Mouse (Mus musculus) ovary, postnatal 36 days (tissue): ENCODE measurements around the gene Ddx21.
A peak's percentile ranks its signal among the peaks of the same experiment; 100 is the strongest.
"Not testable (repeated sequence)": the region's sequence is repeated elsewhere in the genome, so short reads cannot be mapped to it uniquely, and the experiment has no call there.

ENCODE experiments used
- DNase-seq: peaks from one replicate; pipeline ENCODE4 v3.0.0; 2022; ENCODE audit warnings: low spot score, mixed read lengths

Gene Ddx21

DNA sequence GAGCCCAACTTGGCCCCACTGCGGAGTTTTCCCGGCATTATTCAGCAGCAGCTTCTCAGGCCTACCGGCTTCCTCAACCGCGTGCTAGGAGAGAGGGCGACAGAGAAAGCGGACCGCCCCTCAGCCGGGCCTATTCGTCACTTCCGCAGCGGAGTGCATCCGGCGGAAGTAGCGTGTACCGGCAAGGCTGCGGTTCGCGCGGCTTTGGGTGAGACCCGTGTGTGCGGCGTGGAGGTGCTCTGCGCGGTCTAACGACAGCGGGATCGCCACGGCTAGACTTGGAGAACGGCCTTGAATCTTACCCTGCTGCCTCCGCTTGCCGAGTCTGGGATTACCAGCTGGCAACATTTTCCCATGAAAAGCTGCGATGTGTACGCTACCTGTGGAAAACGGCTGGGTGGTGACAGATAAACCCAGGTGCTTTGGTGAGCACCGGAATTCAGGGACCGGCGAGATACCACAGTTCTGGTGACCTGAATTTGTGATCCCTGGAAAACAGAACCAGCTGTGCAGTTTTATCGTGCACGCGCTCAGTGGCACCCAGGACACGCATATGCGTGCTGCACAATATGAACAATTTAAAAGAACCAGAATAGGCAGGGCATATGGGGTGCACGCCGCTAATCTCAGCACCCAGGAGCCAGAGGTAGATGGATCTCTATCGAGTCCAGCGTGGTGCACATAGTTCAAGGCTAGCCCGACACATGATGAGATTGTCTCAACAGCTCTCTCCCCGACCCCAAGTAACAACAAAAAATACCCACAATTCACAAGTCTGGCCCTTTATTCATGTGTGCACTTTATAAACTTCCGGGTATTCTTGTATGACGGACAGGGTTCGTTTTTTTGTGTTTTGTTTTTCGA lies at the start of gene Ddx21:
Gene Ddx21 (minus strand): TSS at position 105 of the 864 bp plus-strand sequence.
- DNase-seq = peak; percentile 86

DNA sequence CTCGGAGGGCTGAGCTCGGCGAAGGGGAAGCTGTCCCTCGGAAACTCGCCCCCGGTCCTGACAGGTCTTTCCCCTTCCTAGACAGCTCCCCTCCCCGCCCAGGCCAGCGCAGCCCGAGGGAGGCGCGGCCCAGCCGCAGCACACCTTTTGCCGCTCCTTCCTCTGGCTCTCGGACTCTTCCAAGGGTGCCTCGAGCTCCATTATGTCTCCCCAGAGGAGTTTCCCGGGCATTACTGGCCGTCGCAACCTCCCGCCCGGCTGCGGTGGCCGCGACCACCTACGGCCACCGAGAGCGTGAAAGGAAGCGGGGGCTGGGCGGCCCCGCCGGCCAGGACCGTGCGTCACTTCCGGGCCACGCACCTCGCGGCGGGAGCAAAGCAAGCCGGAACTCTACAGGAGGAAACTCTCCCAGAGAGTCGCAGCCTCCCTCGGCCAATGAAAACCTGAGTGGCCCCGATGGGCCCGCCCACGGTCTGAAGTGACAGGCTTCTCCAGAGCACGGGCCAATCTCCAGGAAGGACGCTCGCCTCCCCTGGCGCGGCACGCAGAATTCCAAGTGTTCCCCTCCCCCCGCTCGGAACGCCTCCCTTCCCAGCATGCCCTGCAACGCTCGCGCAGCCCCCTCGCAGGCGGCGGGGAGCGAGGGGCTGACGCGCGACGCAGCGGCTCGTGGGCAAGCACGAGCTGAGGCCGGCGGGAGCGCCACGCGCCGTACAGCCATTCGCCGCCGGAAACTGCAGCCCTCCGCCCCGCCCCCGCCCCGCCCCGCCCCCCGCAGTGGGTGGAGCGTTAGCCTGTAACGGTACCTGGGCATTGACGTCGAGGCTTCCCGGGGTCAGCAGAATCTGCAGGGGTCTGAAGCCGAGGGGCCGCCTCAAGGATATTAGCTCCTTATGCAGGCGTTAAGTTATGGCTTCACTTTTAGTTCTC lies 49.1 kb upstream of the Ddx21 start, which contains the start of gene Ddx50:
Gene Ddx50 (minus strand): TSS at position 338 of the 930 bp plus-strand sequence.
- DNase-seq = peak; percentile 99

DNA sequence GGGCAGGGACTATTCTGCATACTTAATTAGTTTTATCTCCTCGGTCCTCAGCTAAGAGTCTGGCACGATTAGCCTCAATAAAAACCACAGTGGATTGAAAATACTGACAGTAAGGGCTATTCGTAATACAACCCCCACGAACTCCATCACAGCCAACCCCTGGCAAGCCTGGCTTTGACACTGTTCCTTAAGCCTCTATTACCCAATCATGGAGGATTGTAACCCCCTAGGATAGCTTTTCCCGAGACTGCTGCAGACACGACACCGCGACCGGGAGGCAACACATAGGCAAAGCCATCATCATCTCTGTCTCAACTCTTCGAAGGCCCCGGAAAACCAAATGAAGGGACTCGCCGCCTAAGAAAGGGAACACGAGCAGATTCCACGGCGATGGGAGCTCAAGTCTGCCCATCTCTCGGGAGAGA lies 48.3 kb upstream of the Ddx21 start:
- DNase-seq = peak; percentile 23

DNA sequence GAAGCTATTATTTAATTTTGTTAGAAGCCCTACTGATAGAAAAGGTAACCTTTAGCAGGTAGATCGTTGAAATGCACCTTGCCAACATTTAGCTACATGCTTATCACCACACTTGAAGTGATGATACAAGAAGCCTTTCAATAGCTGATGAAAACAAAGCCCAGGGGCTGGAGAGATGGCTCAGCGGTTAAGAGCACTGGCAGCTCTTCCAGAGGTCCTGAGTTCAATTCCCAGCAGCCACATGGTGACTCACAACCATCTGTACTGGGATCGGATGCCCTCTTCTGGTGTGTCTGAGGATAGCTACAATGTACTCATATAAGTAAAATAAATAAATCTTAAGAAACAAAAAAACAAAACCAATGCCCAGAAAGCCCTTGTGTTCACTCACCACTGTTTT lies 2.1 kb upstream of the Ddx21 start:
- no peak for DNase-seq

DNA sequence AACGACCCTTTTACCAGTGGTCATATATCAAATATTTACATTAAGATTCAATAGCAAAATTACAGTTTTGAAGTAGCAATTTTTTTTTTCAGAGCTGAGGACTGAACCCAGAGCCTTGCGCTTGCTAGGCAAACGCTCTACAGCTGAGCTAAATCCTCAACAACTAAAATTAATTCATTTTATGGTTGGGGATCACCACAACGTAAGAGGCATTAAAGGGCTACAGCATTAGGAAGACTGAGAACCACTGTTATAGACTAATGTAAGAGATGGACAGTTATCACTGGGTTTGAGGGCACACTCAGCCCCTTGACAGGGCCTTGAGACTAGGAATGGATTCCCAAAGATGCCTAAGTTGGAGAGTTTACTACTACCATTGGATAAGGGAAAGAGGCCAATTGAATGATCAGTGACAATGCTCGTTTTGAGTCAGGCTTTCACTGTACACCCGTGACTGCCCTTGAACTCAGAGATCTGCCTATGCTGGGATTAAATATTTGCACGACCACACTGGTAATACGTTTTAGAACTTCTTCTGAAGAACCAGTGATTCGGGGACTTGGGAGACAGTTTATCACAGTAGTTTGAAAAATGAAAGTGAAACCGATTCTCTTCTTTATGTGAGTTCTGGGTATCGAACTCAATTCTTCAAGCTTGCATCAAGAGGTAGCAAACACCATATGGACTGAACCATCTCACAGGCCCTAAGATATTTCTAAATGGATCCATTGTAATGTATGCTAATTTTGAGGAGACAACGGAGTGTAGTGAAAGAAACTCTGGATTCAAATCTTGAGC lies 1.4 kb upstream of the Ddx21 start:
- no peak for DNase-seq

- no peak for DNase-seq
Observed at GRCm38 (mm10) chr10:62601833-62602176, 276 bp downstream of the Ddx21 start.

- DNase-seq = no peak
Observed at GRCm38 (mm10) chr10:62601053-62601791, 859 bp downstream of the Ddx21 start.

- DNase-seq = no peak
Observed at GRCm38 (mm10) chr10:62600056-62600455, 2.0 kb downstream of the Ddx21 start.

DNA sequence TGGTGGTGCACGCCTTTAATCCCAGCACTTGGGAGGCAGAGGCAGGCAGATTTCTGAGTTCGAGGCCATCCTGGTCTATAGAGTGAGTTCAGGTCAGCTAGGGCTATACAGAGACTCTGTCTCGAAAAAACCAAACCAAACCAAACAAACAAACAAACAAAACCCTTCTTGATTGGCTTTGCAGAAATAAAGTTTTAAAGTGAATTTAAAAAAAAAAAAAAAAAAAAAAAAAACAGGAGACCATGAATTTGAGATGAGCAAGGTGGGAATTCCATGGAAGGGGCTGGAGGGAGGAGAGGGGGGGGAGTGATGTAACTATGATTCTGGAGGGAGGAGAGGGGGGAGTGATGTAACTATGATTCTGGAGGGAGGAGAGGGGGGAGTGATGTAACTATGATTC lies 2.8 kb downstream of the Ddx21 start:
- not testable (repeated sequence) for DNase-seq

DNA sequence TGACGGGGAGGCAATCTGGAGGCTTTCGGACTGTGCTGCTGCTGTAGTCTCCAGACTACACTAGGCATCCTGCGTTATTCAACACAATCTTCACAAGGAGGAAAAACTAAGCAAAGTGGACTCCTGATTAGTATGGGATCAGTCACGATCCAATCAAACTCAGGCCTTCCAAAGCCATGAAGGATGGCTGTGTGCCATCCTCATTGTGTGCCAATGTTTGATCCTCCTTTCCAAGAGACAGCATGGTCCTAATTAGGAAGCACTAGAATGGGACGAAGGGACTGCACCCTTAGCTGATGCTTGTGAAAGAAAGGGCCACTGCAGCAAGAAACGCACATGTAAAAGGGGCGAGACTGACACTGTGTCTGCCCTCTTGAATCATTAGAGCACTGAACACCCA lies 9.6 kb downstream of the Ddx21 start:
- no peak for DNase-seq

GRCm38 (mm10) chr10:62590200-62590599 lies 11.9 kb downstream of the Ddx21 start:
- DNase-seq = peak; percentile 66

- DNase-seq = peak; percentile 31
Observed at GRCm38 (mm10) chr10:62588616-62589015, 13.5 kb downstream of the Ddx21 start.

DNA sequence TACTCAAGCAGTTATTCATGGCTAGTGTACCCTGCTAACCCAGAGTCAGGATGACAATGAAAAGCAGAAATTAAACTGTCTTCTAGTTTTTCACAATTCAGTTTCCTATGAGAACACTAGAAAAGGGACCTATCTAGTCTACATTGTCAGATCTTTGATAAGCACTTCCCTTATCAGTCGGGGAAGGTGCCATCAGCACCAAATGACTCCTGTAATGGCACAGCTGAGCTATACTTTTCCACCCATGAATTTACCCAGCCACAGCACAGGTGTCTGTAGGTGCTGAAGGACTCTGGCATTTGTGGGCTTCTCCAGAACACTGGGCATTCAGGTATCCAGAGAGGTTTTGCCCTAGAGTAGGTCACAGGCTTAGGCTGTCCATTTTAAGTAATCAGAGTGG lies 18.8 kb downstream of the Ddx21 start:
- no peak for DNase-seq

- DNase-seq = no peak
Observed at GRCm38 (mm10) chr10:62582701-62583100, 19.4 kb downstream of the Ddx21 start.

GRCm38 (mm10) chr10:62582263-62582662 lies 19.8 kb downstream of the Ddx21 start:
- DNase-seq = no peak

DNA sequence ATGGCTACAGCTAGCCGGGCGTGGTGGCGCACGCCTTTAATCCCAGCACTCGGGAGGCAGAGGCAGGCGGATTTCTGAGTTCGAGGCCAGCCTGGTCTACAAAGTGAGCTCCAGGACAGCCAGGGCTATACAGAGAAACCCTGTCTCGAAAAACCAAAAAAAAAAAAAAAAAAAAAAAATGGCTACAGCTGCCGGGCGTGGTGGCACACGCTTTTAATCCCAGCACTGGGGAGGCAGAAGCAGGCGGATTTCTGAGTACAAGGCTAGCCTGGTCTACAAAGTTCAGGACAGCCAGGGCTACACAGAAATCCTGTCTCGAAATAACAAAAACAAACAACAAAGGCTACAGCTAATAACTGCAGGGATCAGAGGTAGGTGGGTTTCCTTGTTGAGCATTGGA lies 23.0 kb downstream of the Ddx21 start:
- not testable (repeated sequence) for DNase-seq

GRCm38 (mm10) chr10:62578338-62579100 lies 23.6 kb downstream of the Ddx21 start, which contains the start of gene Kif1bp:
Kif1bp (minus strand) TSS chr10:62578457.
- peak; percentile 94 for DNase-seq

- no peak for DNase-seq
Observed at GRCm38 (mm10) chr10:62577673-62578337, 24.3 kb downstream of the Ddx21 start.

DNA sequence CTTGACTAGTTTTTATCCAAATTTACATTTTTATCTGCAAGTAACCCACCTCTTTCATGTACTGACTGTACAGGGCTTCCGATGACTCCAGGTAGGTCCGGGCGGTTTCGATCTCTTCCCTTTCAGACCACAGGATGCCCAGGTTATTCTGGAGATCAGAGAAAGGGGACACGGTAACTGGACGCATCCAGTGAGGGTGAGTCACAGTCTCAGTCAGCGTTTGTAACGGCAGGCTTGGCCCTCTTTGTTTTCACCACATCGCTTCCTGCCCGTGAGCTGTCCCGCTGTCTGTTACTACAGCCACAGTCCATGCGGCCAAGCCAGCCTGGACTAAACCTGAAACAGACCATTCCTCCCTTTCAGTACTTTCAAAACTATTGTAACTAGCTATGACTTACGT lies 27.1 kb downstream of the Ddx21 start:
- DNase-seq = no peak
